8 mouse cellular contexts compared by ENCODE assay signal in genomic region chr8:47690674-47691078, GRCm38 (mm10). TPM values are rescaled to one million over a fixed set of nuclear protein-coding genes. Genes with fewer than 3 reads are reported as not detected.
DNase-seq lines count a peak whose midpoint lies in the region; ATAC-seq and TF ChIP-seq lines count a peak whose summit lies in the region.

No protein-coding gene starts in this region.

- no peaks in the 10 kb centered on the region for H3K9me3 ChIP-seq in intestine, embryonic 16.5 days (ENCODE audit: control insufficient read depth, low read length)
- no peaks in the 10 kb centered on the region for H3K9me3 ChIP-seq in lung, postnatal 0 days (ENCODE audit: low read length)
- no peaks in the 10 kb centered on the region for H3K9me3 ChIP-seq in stomach, embryonic 14.5 days (ENCODE audit: control insufficient read depth, low read depth, low read length)

- H3K27ac ChIP-seq in intestine, embryonic 16.5 days (ENCODE audit: low read length) = peak overlapping the region; percentile 18; the same call in 1 of the 2 replicates
- peak overlapping the region; percentile 28; the same call in 1 of the 2 replicates for H3K27ac ChIP-seq in lung, postnatal 0 days (ENCODE audit: low read length)
- no peak overlapping the region for H3K27ac ChIP-seq in stomach, embryonic 14.5 days (ENCODE audit: low read length)

- H3K4me1 ChIP-seq in intestine, embryonic 16.5 days (ENCODE audit: control insufficient read depth, insufficient read depth, low read length) = no peaks in the 10 kb centered on the region
- H3K4me1 ChIP-seq in lung, postnatal 0 days (ENCODE audit: insufficient read depth, low read depth, low read length) = no peaks in the 10 kb centered on the region
- no peaks in the 10 kb centered on the region; the same call in 1 of the 2 replicates for H3K4me1 ChIP-seq in stomach, embryonic 14.5 days (ENCODE audit: control insufficient read depth, insufficient read depth, low read length)

- no peak for TF ChIP-seq CTCF in lung, postnatal 0 days (IDR thresholded peaks at IDR 0.05)

- H3K36me3 ChIP-seq in intestine, embryonic 16.5 days (ENCODE audit: control insufficient read depth, insufficient read depth, low read length) = no peaks in the 10 kb centered on the region
- no peaks in the 10 kb centered on the region for H3K36me3 ChIP-seq in lung, postnatal 0 days (ENCODE audit: insufficient read depth, low read length)
- no peaks in the 10 kb centered on the region for H3K36me3 ChIP-seq in stomach, embryonic 14.5 days (ENCODE audit: control insufficient read depth, insufficient read depth, low read length)

- WGBS in intestine, embryonic 16.5 days = 13% methylated on average over 16 of the region's 16 CpGs
- WGBS in lung, postnatal 0 days = 7% methylated on average over 16 of the region's 16 CpGs
- 9% methylated on average over 16 of the region's 16 CpGs for WGBS in stomach, embryonic 14.5 days

- peak; percentile 55 for DNase-seq in adrenal gland, adult 2 months
- no peak for DNase-seq in adrenal gland, adult 8-10 months
- DNase-seq in lung, postnatal 0 days (ENCODE audit: low spot score) = peak; percentile 59
- DNase-seq in layer of hippocampus, adult 8-10 months (ENCODE audit: low spot score in 2 of 2) = no peak
- DNase-seq in right cerebral cortex, postnatal 10 days (ENCODE audit: low spot score in 2 of 2) = no peak

- H3K4me2 ChIP-seq in intestine, embryonic 16.5 days (ENCODE audit: low read depth, low read length) = peak overlapping the region; percentile 50
- H3K4me2 ChIP-seq in lung, postnatal 0 days (replicated peaks; ENCODE audit: low read depth, low read length) = peak overlapping the region; percentile 56
- H3K4me2 ChIP-seq in stomach, embryonic 14.5 days (replicated peaks; ENCODE audit: low read depth, low read length) = peak overlapping the region; percentile 44

- peak overlapping the region; percentile 23; the same call in 1 of the 2 replicates for H3K9ac ChIP-seq in intestine, embryonic 16.5 days (ENCODE audit: low read depth, low read length)
- H3K9ac ChIP-seq in lung, postnatal 0 days (replicated peaks; ENCODE audit: low read depth) = 0 out of 2 replicates have a peak overlapping the region, but pooled peaks have one; percentile 20
- peak overlapping the region; percentile 22; the same call in 1 of the 2 replicates for H3K9ac ChIP-seq in stomach, embryonic 14.5 days (replicated peaks; ENCODE audit: low read depth, low read length)

- peak overlapping the region; percentile 31 for H3K4me3 ChIP-seq in intestine, embryonic 16.5 days (ENCODE audit: low read length)
- H3K4me3 ChIP-seq in lung, postnatal 0 days (ENCODE audit: low read depth, low read length) = peak overlapping the region; percentile 19
- H3K4me3 ChIP-seq in stomach, embryonic 14.5 days (ENCODE audit: low read depth, low read length) = peak overlapping the region; percentile 8; the same call in 1 of the 2 replicates

- no peak for TF ChIP-seq EP300 in lung, postnatal 0 days (IDR thresholded peaks at IDR 0.05)

- no peaks in the 10 kb centered on the region for H3K27me3 ChIP-seq in intestine, embryonic 16.5 days (replicated peaks; ENCODE audit: control insufficient read depth, insufficient read depth, low read length)
- H3K27me3 ChIP-seq in lung, postnatal 0 days (replicated peaks; ENCODE audit: insufficient read depth, low read length) = no peaks in the 10 kb centered on the region
- no peaks in the 10 kb centered on the region for H3K27me3 ChIP-seq in stomach, embryonic 14.5 days (ENCODE audit: control insufficient read depth, insufficient read depth, low read length)

- peak; percentile 68 for ATAC-seq in granulocyte monocyte progenitor cell, adult 5-6 weeks (replicated peaks; ENCODE audit: poor library complexity, severe bottlenecking)
- no peak for ATAC-seq in intestine, embryonic 16.5 days
- peak; percentile 54 for ATAC-seq in lung, postnatal 0 days
- ATAC-seq in stomach, embryonic 14.5 days (ENCODE audit: insufficient number of reproducible peaks, insufficient read depth, low FRiP score, low read depth) = no peak

RNA-seq across cellular contexts. Expression of gene Ing2, which starts 15.3 kb away (rescaled TPM):
- total RNA-seq in adrenal gland, adult 2 months (2021) = 10 to 100 TPM; 20.0 to 24.9 TPM
- polyA plus RNA-seq in adrenal gland, adult 2 months (2012; rRNA removed) = 1.7 and 1.9 TPM in 2 replicates
- 10 to 100 TPM; 17.4 to 21.0 (median 19.7) TPM for total RNA-seq in adrenal gland, adult 8-10 months (2022)
- total RNA-seq in granulocyte monocyte progenitor cell, adult 5-6 weeks (2014; fragmentation: Nextera tagmentation) = 22.9 and 34.9 TPM in 2 replicates
- 48.6 and 52.0 TPM in 2 replicates for total RNA-seq in granulocyte monocyte progenitor cell, adult 5-6 weeks (2017)
- polyA plus RNA-seq in intestine, embryonic 16.5 days (2015; fragmentation: Nextera tagmentation; extraction: Ambion mirVana) = 10.4 and 10.8 TPM in 2 replicates
- polyA plus RNA-seq in lung, postnatal 0 days (2015; fragmentation: Nextera tagmentation; extraction: Ambion mirVana) = 14.8 and 15.5 TPM in 2 replicates
- 14.7 and 17.2 TPM in 2 replicates for polyA plus RNA-seq in stomach, embryonic 14.5 days (2014; fragmentation: Nextera tagmentation; extraction: Ambion mirVana)
- total RNA-seq in layer of hippocampus, adult 8-10 months (2022) = 10 to 100 TPM; 31.9 to 36.6 (median 35.7) TPM

RNA-seq across cellular contexts. Expression of gene Cdkn2aip, which starts 23.1 kb away (rescaled TPM):
- total RNA-seq in adrenal gland, adult 2 months (2021) = 10 to 100 TPM; 11.0 to 12.9 TPM
- polyA plus RNA-seq in adrenal gland, adult 2 months (2012; rRNA removed) = 26.0 and 38.1 TPM in 2 replicates
- 10 to 100 TPM; 12.9 to 14.0 (median 13.4) TPM for total RNA-seq in adrenal gland, adult 8-10 months (2022)
- total RNA-seq in granulocyte monocyte progenitor cell, adult 5-6 weeks (2014; fragmentation: Nextera tagmentation) = 13.2 and 13.9 TPM in 2 replicates
- total RNA-seq in granulocyte monocyte progenitor cell, adult 5-6 weeks (2017) = 19.7 and 26.5 TPM in 2 replicates
- polyA plus RNA-seq in intestine, embryonic 16.5 days (2015; fragmentation: Nextera tagmentation; extraction: Ambion mirVana) = 20.0 and 21.0 TPM in 2 replicates
- 22.1 and 23.0 TPM in 2 replicates for polyA plus RNA-seq in lung, postnatal 0 days (2015; fragmentation: Nextera tagmentation; extraction: Ambion mirVana)
- polyA plus RNA-seq in stomach, embryonic 14.5 days (2014; fragmentation: Nextera tagmentation; extraction: Ambion mirVana) = 23.7 and 24.2 TPM in 2 replicates
- total RNA-seq in layer of hippocampus, adult 8-10 months (2022) = 10 to 100 TPM; 14.5 to 16.8 (median 16.2) TPM

Comparison
In these comparisons a context has a peak if more than half of its experiments do, and no peak if none do; other contexts are left out.
1. DNase-seq: peak in adrenal gland, adult 2 months (single experiment) and lung, postnatal 0 days (single experiment); none in adrenal gland, adult 8-10 months (single experiment), layer of hippocampus, adult 8-10 months (0 of 2) and right cerebral cortex, postnatal 10 days (0 of 2).
2. ATAC-seq: peak in granulocyte monocyte progenitor cell, adult 5-6 weeks (single experiment) and lung, postnatal 0 days (single experiment); none in intestine, embryonic 16.5 days (single experiment) and stomach, embryonic 14.5 days (single experiment).
3. Peak in every context shown above with its lines, with median percentiles within 50 percentile points of each other: H3K4me2 ChIP-seq, H3K4me3 ChIP-seq and H3K9ac ChIP-seq.